Mouse (Mus musculus): ENCODE measurements at regions not wholly inside any gene's neighbourhood (a gene's known extent, or its start where the extent isn't known, plus 50 kb on each side); places are given as distances from the start of the nearest gene placed in this dataset.

DNA sequence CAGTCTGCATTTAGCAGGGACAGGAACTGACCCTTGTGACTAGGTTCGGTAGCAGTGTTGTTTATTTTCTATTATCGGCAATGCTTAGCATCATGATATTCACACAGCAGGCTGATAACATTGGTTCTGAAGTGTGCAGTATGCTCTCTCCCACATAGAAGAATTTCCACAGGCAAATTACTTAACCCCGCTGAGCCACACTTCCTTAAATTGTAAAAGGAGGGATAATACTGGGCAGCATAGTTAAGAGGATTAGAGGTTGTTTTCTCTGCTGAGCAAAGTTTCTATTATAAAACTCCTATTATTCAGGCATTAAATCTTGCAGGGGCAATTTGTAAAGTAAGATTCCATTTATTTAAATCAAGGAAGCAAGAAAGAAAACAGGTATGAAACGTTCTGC, 489.4 kb upstream of the Arpp21 start:
- Histone ChIP-seq H3K4me2 (ENCODE audit: low read length) (0 out of 2 replicates have a peak overlapping the region, but pooled peaks have one; percentile 3), H3K36me3 (ENCODE audit: control insufficient read depth, insufficient read depth, low read length) (no peaks in the 10 kb centered on the region), H3K4me3 (ENCODE audit: low read length) (no peak overlapping the region), H3K9me3 (ENCODE audit: control insufficient read depth, low read length) (no peaks in the 10 kb centered on the region), H3K9ac (ENCODE audit: low read depth, low read length) (no peak overlapping the region), H3K27ac (ENCODE audit: low read depth, low read length) (no peak overlapping the region), H3K4me1 (ENCODE audit: control insufficient read depth, insufficient read depth, low read depth, low read length) (no peaks in the 10 kb centered on the region), H3K27me3 (replicated peaks; ENCODE audit: control insufficient read depth, insufficient read depth, low read length) (no peaks in the 10 kb centered on the region)
- ATAC-seq = no peak
- WGBS = 45% methylated on average over 4 of the region's 4 CpGs

DNA sequence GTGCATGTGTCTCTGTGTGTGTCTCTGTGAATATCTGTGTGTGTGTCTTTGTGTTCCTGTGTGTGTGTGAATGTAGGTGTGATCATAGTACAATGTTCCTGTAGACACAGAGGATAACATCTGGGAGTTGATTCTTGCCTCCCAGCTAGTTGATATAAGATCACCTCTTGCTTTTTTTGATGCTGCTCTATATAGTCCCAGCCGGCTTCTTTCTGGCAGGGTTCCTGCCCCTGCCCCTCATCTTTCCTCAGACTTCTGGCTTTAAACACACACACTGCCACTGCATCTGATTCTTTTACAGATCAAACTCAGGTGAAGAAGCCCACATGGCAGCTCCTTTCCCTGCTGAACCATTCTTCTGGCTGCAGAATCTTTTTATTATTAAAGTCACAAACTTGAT, 487.6 kb upstream of the Arpp21 start:
- Histone ChIP-seq H3K27ac (ENCODE audit: low read depth, low read length) (no peak overlapping the region; the same call in 1 of the 2 replicates), H3K4me2 (ENCODE audit: low read length) (no peak overlapping the region), H3K27me3 (replicated peaks; ENCODE audit: control insufficient read depth, insufficient read depth, low read length) (no peaks in the 10 kb centered on the region), H3K4me3 (ENCODE audit: low read length) (no peak overlapping the region), H3K9me3 (ENCODE audit: control insufficient read depth, low read length) (no peaks in the 10 kb centered on the region), H3K9ac (ENCODE audit: low read depth, low read length) (no peak overlapping the region), H3K36me3 (ENCODE audit: control insufficient read depth, insufficient read depth, low read length) (no peaks in the 10 kb centered on the region), H3K4me1 (ENCODE audit: control insufficient read depth, insufficient read depth, low read depth, low read length) (no peaks in the 10 kb centered on the region)
- no peak for ATAC-seq
- 71% methylated on average over 1 of the region's 1 CpGs for WGBS

DNA sequence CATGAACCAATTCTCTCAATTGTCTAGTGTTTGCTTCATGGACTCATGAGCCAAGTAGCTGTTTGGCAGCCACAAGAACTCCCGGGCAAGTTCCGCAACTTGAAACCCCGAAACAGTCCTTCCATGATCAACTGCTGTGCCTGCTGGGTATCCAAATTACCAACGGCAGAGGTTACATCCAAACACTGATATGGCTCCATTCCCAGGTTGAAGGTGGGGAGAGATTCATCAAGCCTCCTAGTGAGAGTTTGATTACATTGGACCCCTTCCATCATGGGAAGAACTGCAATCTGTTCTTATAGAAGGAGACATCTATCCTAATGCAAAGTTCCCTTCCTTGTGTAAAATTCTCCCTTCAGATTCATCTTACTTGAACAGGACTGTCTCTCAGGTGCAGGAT, 486.8 kb upstream of the Arpp21 start:
- ATAC-seq = no peak
- Histone ChIP-seq H3K4me3 (ENCODE audit: low read length) (no peak overlapping the region), H3K27ac (ENCODE audit: low read depth, low read length) (no peak overlapping the region), H3K4me1 (ENCODE audit: control insufficient read depth, insufficient read depth, low read depth, low read length) (no peaks in the 10 kb centered on the region), H3K4me2 (ENCODE audit: low read length) (no peak overlapping the region), H3K27me3 (replicated peaks; ENCODE audit: control insufficient read depth, insufficient read depth, low read length) (no peaks in the 10 kb centered on the region), H3K36me3 (ENCODE audit: control insufficient read depth, insufficient read depth, low read length) (no peaks in the 10 kb centered on the region), H3K9me3 (ENCODE audit: control insufficient read depth, low read length) (no peaks in the 10 kb centered on the region), H3K9ac (ENCODE audit: low read depth, low read length) (no peak overlapping the region)
- WGBS = 78% methylated on average over 4 of the region's 4 CpGs

DNA sequence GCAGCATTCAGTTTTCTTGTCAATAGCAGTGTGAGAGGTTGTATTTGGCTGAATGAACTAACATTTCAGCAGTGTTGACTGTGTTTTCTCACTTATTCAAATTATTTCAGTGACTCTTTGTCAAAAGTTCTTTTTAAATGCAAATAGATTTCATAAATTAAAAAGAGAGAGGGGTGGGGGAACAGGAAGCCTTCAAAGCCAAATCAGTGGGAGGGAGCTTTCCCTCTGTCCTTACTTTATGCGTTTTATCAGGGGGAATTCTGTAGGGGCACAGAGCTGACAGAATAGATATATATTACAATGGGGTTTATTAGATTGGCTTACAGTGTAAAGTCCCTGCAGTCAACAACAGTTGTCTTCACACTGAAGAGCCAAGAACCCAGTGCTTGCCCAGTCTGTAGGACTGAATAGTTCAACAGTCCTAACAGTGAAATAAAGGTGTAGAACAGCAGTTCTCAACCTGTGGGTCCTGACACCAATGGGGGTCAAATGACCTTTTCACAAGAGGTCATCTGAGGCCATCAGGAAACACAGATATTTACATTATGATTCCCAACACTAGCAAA, 479.5 kb upstream of the Arpp21 start:
- WGBS = 8% methylated on average over 1 of the region's 1 CpGs
- Histone ChIP-seq H3K27me3 (replicated peaks; ENCODE audit: control insufficient read depth, insufficient read depth, low read length) (no peaks in the 10 kb centered on the region), H3K9ac (ENCODE audit: low read depth, low read length) (no peak overlapping the region), H3K9me3 (ENCODE audit: control insufficient read depth, low read length) (no peaks in the 10 kb centered on the region), H3K4me1 (ENCODE audit: control insufficient read depth, insufficient read depth, low read depth, low read length) (no peaks in the 10 kb centered on the region), H3K4me2 (ENCODE audit: low read length) (no peak overlapping the region), H3K36me3 (ENCODE audit: control insufficient read depth, insufficient read depth, low read length) (no peaks in the 10 kb centered on the region), H3K27ac (ENCODE audit: low read depth, low read length) (no peak overlapping the region), H3K4me3 (ENCODE audit: low read length) (no peak overlapping the region)
- ATAC-seq = no peak

DNA sequence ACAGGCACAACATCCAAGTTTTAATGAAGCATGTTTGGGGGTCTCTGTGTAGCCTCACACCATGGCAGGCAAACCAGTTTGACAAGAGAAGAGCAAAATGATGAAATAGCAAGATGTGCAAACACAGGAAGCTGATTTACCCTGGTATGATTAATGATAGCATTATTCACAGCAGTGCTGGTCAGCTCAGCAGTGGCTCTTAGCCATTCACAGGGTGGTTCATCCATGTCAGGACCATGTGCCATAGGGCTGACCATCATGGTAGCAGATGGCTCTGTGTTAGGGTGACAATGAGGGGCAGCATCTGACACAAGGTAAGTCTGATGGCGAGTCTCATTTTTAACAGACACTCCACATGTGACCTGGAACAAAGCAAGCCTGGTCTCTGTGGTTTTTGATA, 443.1 kb upstream of the Arpp21 start:
- no peak overlapping the region for H3K9ac ChIP-seq (ENCODE audit: low read depth, low read length)
- no peaks in the 10 kb centered on the region for H3K36me3 ChIP-seq (ENCODE audit: control insufficient read depth, insufficient read depth, low read length)
- no peak overlapping the region for H3K4me3 ChIP-seq (ENCODE audit: low read length)
- H3K27ac ChIP-seq (ENCODE audit: low read depth, low read length) = no peak overlapping the region
- H3K4me1 ChIP-seq (ENCODE audit: control insufficient read depth, insufficient read depth, low read depth, low read length) = no peaks in the 10 kb centered on the region
- 71% methylated on average over 1 of the region's 1 CpGs for WGBS
- H3K9me3 ChIP-seq (ENCODE audit: control insufficient read depth, low read length) = no peaks in the 10 kb centered on the region
- H3K4me2 ChIP-seq (ENCODE audit: low read length) = no peak overlapping the region
- no peaks in the 10 kb centered on the region for H3K27me3 ChIP-seq (replicated peaks; ENCODE audit: control insufficient read depth, insufficient read depth, low read length)
- no peak for ATAC-seq

DNA sequence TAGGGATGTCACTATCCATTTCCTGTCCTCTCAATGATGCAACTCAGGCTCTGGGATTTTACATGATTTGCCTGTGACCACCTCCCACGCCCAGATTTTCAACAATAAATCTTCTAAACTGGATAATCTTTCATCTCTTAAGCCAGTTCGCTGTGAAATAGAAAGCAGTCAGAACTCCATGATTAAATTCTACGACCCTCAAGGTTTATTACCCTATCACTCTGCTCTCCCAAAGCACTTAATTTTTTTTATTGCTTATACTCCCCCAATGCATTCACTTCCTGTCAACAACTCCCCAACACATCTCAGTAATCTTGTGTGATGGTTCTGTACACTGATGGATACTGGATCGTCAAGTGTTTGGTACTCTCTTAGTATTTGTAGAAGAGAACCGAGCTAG, 439.5 kb upstream of the Arpp21 start:
- Histone ChIP-seq H3K36me3 (ENCODE audit: control insufficient read depth, insufficient read depth, low read length) (no peaks in the 10 kb centered on the region), H3K9me3 (ENCODE audit: control insufficient read depth, low read length) (no peaks in the 10 kb centered on the region), H3K9ac (ENCODE audit: low read depth, low read length) (no peak overlapping the region), H3K27ac (ENCODE audit: low read depth, low read length) (no peak overlapping the region), H3K4me1 (ENCODE audit: control insufficient read depth, insufficient read depth, low read depth, low read length) (no peaks in the 10 kb centered on the region), H3K4me3 (ENCODE audit: low read length) (no peak overlapping the region), H3K27me3 (replicated peaks; ENCODE audit: control insufficient read depth, insufficient read depth, low read length) (no peaks in the 10 kb centered on the region), H3K4me2 (ENCODE audit: low read length) (no peak overlapping the region)
- 79% methylated on average over 5 of the region's 5 CpGs for WGBS
- no peak for ATAC-seq

Measured in hindbrain, embryonic 16.5 days (tissue).